In the genomic region with DNA sequence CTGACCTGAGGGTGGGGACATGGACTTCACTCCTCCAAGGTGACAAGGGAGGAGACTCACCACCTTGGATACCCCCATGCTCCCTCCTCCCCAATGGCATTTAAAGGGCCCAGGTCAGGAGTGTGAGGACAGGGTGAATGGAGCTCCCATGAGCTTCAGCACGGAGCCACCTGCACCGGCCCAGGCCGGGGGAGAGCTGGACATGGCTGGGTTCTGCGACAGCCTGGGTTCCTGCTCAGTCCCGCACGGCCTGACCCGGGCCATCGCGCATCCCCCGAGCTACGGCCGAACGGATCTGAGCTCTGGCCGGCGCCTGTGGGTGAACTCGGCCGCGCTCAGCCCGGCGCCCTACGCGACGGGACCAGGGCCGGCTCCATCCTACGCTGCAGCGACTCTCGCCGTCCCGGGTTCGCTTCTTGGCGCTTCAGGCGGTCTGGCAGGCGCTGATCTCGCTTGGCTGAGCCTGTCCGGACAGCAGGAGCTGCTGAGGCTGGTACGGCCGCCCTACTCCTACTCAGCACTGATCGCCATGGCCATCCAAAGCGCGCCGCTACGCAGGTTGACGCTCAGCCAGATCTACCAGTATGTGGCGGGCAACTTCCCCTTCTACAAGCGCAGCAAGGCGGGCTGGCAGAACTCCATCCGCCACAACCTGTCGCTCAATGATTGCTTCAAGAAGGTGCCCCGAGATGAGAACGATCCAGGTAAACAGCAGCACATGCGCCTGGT, we compare ENCODE assay signal across 9 mouse cellular contexts. TPM values are rescaled to one million over a fixed set of nuclear protein-coding genes. Genes with fewer than 3 reads are reported as not detected.
DNase-seq lines count a peak whose midpoint lies in the region; ATAC-seq and TF ChIP-seq lines count a peak whose summit lies in the region.
"Had no signal": no experiment of that assay in that cellular context is flagged by ENCODE, and none has a peak within 500 bp of the region (broad histone marks: within the 10 kb centered on the region; RNA-seq: fewer than 3 reads in every experiment).

A gene (plus strand): TSS at position 72 of the 729 bp plus-strand sequence.

- H3K4me3 ChIP-seq in left cerebral cortex, adult 2 months = peak within 1 kb of the TSS; percentile 22
- H3K4me3 ChIP-seq in forebrain, postnatal 0 days (ENCODE audit: low read depth, low read length) = peak within 1 kb of the TSS; percentile 29
- peak within 1 kb of the TSS; percentile 28 for H3K4me3 ChIP-seq in midbrain, embryonic 14.5 days (replicated peaks; ENCODE audit: low read depth, low read length)

- no peaks in the 10 kb centered on the region for H3K4me1 ChIP-seq in forebrain, postnatal 0 days (ENCODE audit: insufficient read depth)
- H3K4me1 ChIP-seq in midbrain, embryonic 14.5 days (ENCODE audit: control insufficient read depth, insufficient read depth, low read length) = 0 out of 2 replicates have a peak, but pooled peaks cover 6% of the 10 kb centered on the region

- intact Hi-C loops in left cerebral cortex, adult 2 months (cut with DNase I) = no loop called here
- intact Hi-C loops in left cerebral cortex, postnatal 36 days (cut with DNase I) = no loop called here

- H3K36me3 ChIP-seq in forebrain, postnatal 0 days (ENCODE audit: insufficient read depth) = no peaks in the 10 kb centered on the region
- H3K36me3 ChIP-seq in midbrain, embryonic 14.5 days (ENCODE audit: control insufficient read depth, insufficient read depth, low read length) = no peaks in the 10 kb centered on the region

- peak; percentile 13 for DNase-seq in adrenal gland, postnatal 14 days
- DNase-seq in adrenal gland, postnatal 4 days (ENCODE audit: low spot score in 2 of 2) = no peak
- no peak for DNase-seq in left cerebral cortex, adult 2 months (ENCODE audit: extremely low spot score in 1 of 2, low spot score in 2 of 2)
- no peak for DNase-seq in left cerebral cortex, postnatal 36 days (ENCODE audit: low spot score in 2 of 2)
- DNase-seq in forebrain, postnatal 0 days = peak; percentile 54
- peak; percentile 46 for DNase-seq in midbrain, embryonic 14.5 days
- DNase-seq in adrenal gland, postnatal 25 days = no peak

- no peaks in the 10 kb centered on the region for H3K9me3 ChIP-seq in forebrain, postnatal 0 days (ENCODE audit: low read length)
- H3K9me3 ChIP-seq in midbrain, embryonic 14.5 days (ENCODE audit: control insufficient read depth, low read length) = no peaks in the 10 kb centered on the region

- H3K27ac ChIP-seq in left cerebral cortex, adult 2 months = no peak within 1 kb of the TSS
- no peak within 1 kb of the TSS for H3K27ac ChIP-seq in forebrain, postnatal 0 days (ENCODE audit: low read depth, low read length)
- no peak within 1 kb of the TSS for H3K27ac ChIP-seq in midbrain, embryonic 14.5 days (replicated peaks; ENCODE audit: low read depth, low read length)

- peak within 1 kb of the TSS; percentile 43 for H3K9ac ChIP-seq in forebrain, postnatal 0 days
- H3K9ac ChIP-seq in midbrain, embryonic 14.5 days (replicated peaks; ENCODE audit: low read length) = 0 out of 2 replicates have a peak within 1 kb of the TSS, but pooled peaks have one; percentile 23

- peaks cover 28% of the 10 kb centered on the region for H3K27me3 ChIP-seq in forebrain, postnatal 0 days (ENCODE audit: insufficient read depth, low read length)
- peaks cover 39% of the 10 kb centered on the region for H3K27me3 ChIP-seq in midbrain, embryonic 14.5 days (ENCODE audit: control insufficient read depth, insufficient read depth, low read length)

- TF ChIP-seq CTCF in left cerebral cortex, adult 2 months (IDR thresholded peaks at IDR 0.05) = no peak
- TF ChIP-seq CTCF in forebrain, postnatal 0 days (IDR thresholded peaks at IDR 0.05; ENCODE audit: low read depth) = no peak

- H3K4me2 ChIP-seq in forebrain, postnatal 0 days (ENCODE audit: low read depth) = peak within 1 kb of the TSS; percentile 66
- peak within 1 kb of the TSS; percentile 56 for H3K4me2 ChIP-seq in midbrain, embryonic 14.5 days (ENCODE audit: low read length)

- 0 out of 2 replicates have a peak, but pooled peaks have one; percentile 18 for ATAC-seq in forebrain, postnatal 0 days
- no peak for ATAC-seq in midbrain, embryonic 14.5 days (ENCODE audit: low FRiP score, low TSS enrichment)
- no peak for ATAC-seq in monocyte, adult 5-6 weeks (replicated peaks; ENCODE audit: insufficient number of reproducible peaks, low FRiP score, low TSS enrichment, poor library complexity, severe bottlenecking)

- WGBS in forebrain, postnatal 0 days = 4% methylated on average over 51 of the region's 51 CpGs
- 4% methylated on average over 51 of the region's 51 CpGs for WGBS in midbrain, embryonic 14.5 days

RNA-seq across cellular contexts. Expression of the gene that starts here (rescaled TPM):
- not detected in 2 replicates for total RNA-seq in adrenal gland, postnatal 14 days (2021)
- total RNA-seq in adrenal gland, postnatal 4 days (2021) = not detected
- total RNA-seq in left cerebral cortex, adult 2 months (2021) = not detected
- not detected for total RNA-seq in left cerebral cortex, postnatal 36 days (2021)
- total RNA-seq in forebrain, postnatal 0 days (2014; rRNA removed) = not detected in 2 replicates
- polyA plus RNA-seq in forebrain, postnatal 0 days (2015; fragmentation: Nextera tagmentation; extraction: Ambion mirVana) = 0.05 and 0.07 TPM in 2 replicates
- 0.11 TPM in 1 of 2 replicates, not detected in the other for polyA plus RNA-seq in midbrain, embryonic 14.5 days (2014; fragmentation: Nextera tagmentation; extraction: Ambion mirVana)
- total RNA-seq in monocyte, adult 5-6 weeks (2017) = not detected in 3 replicates
- total RNA-seq in adrenal gland, postnatal 25 days (2021) = not detected in 2 replicates
- polyA plus RNA-seq: cortical plate, adult 2 months had no signal

Comparison
In these comparisons a context has a peak if more than half of its experiments do, and no peak if none do; other contexts are left out.
1. Peak in DNase-seq in adrenal gland, postnatal 14 days; RNA of the gene not detected or under 1 TPM.
2. Peak in DNase-seq, ATAC-seq, H3K4me3 ChIP-seq, H3K9ac ChIP-seq and H3K4me2 ChIP-seq in forebrain, postnatal 0 days; RNA of the gene not detected or under 1 TPM.
3. Peak in DNase-seq, H3K4me3 ChIP-seq, H3K9ac ChIP-seq and H3K4me2 ChIP-seq in midbrain, embryonic 14.5 days; RNA of the gene not detected or under 1 TPM.